Mouse (Mus musculus): ENCODE measurements around the gene Ppp1r1b.
"Not testable (repeated sequence)": the region's sequence is repeated elsewhere in the genome, so short reads cannot be mapped to it uniquely, and the experiment has no call there.

Gene Ppp1r1b

DNA sequence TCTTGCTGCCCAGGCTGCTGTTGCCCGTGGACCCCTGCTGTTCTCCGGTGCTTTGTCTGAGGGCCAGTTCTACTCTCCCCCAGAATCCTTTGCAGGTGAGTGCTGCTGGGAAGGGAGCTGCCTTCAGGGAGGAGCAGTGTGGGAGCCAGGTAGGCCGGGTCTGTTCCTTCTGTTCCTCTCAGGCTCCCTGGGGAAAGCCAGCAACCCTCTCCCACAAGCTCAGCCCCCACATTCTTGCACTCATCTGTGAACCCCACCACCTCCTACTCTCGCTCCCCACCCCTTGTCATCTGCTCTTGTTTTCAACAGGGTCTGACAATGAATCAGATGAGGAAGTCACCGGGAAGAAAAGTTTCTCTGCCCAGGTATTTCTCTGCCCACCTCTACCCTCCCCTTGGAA lies 28.6 kb downstream of the Ppp1r1b start:
- DNase-seq = no peak

DNA sequence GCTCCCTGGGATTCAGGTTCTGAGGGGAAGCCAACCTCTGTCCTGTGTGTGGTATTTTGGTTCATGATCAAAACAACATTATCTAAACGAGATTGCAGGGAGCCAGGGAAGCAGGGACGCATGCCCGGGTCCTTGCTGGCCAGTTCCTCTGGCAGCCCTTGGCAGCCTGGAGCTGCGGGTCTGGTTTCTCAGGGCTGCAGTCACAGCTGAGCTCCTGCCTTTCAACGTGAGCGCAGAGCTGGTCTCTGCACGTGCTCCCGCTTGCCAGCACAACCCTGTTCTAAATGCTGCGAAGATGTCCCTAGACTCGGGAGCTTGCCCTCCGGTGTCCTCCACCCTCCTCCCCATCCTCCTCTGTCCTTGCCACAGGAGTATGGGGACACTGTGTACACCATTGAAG lies 29.6 kb downstream of the Ppp1r1b start:
- no peak for DNase-seq

DNA sequence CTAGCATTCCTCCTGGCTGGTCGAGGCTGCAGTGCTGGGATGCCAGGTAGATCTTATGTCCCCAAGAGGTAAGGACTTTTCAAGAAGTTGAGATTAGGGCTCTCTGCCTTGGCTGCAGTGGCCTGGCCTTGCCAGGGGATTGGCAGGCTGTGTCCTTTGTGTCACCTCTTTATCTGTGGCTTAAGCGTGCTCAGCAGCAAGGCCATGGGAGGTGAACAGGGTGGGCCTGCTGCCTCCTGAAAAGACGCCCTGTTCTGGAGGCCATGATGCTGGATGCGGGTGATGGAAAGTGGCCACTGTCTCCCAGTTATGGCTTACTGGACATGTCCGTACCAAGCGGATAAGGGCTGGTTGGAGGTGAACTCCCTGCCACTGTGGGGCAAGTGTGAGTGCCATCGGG lies 31.2 kb downstream of the Ppp1r1b start:
- no peak for DNase-seq

DNA sequence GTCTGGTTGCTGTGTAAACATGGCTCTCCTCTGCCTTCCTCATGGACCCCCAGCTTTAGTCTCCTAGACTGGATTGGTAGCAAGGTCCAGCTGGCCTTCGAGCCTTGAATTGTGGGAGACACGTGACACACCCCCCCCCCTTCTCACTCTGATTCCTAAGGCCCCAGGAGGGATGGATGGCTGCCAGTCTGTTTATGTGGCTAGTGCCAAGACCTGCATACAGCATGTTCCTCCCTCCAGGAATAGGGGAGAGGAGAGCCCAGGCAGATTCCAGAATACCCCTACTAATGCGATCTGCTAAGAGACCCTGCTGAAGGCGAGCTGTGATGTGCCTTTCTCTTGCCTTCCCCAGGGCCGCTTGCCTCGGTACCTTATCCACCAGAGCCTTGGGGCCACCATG lies 31.9 kb downstream of the Ppp1r1b start:
- DNase-seq = peak; percentile 76

DNA sequence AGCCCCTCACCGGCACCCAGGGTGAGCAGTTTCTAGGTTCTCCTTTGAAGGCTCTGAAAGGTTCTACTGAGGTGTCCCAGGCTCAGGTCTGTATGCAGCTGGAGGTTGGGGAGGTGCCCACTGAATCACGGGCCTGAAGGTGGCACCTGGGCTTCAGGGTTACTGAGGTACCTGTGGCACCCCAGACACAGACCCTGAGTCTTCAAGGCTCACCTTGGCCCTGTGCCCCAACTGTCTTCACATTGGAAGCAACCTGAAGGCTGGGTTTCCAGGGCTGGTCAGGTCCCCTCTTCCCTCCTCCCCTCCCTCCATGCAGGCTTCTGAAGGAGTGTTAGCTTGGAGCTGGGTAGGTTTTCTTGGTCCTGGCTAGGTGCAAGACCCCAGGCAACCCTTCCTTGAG lies 33.4 kb downstream of the Ppp1r1b start:
- DNase-seq = no peak

DNA sequence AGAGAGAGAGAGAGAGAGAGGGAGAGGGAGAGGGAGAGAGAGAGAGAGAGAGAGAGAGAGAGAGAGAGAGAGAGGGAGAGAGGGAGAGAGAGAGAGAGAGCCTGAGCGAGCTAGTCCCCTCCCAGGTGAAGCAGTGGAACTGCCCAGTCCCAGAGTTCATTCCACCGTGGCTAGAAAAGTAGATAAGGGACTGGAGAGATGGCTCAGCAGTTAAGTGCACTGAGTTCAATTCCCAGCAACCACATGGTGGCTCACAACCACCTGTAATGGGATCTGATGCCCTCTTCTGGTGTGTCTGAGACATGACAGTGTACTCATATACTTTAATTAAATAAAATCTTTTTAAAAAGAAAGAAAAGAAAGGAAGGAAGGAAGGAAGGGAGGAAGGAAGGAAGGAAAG lies 34.2 kb downstream of the Ppp1r1b start:
- DNase-seq = not testable (repeated sequence)

DNA sequence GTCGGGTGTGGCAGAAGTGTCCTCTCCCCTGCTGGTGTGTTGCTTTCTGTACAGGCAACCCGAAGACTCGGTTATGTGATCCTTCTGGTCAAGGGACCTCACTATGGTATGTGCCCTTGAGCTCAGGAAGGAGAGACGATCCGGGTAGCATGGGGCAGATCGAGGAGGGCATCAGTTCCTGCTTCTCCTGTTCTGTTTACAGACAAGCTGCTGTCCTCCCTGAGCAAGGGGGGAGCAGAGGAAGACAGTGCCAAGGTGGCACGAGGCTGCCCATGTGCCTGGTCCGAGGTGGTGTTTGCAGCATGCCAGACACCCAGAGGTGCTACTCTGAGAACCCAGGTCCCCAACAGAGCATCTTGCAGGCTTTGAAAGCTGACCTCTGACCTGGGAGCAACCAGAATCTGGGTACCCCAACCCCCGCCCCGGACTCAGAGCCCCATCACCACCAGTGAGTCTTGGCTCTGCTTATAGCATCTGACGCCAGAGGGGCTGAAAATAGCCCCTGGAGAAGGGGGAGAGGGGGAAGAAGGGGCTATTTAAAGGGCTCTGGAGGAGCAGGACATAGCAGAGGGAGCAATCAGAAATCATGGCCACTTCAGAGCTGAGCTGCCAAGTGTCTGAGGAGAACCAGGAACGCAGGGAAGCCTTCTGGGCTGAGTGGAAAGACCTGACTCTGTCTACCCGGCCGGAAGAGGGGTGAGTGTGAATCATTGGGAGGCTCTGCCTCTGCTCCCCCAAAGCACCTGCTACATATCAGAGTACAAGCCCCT lies 35.2 kb downstream of the Ppp1r1b start, which contains the start of gene Tcap:
TSS of gene Tcap (plus strand) at position 551 of the 770 bp plus-strand sequence.
- peak; percentile 87 for DNase-seq

DNA sequence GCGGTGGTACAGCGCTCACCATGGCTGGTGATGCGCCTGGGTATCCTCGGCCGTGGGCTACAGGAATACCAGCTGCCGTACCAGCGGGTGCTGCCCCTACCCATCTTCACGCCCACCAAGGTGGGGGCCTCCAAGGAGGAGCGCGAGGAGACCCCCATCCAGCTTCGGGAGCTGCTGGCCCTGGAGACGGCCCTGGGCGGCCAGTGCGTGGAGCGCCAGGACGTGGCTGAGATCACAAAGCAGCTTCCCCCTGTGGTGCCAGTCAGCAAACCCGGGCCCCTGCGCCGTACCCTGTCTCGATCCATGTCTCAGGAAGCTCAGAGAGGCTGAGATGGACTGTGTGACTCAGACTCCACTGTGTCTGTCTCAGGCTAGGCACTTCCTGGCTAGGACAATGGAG lies 36.0 kb downstream of the Ppp1r1b start:
- no peak for DNase-seq

DNA sequence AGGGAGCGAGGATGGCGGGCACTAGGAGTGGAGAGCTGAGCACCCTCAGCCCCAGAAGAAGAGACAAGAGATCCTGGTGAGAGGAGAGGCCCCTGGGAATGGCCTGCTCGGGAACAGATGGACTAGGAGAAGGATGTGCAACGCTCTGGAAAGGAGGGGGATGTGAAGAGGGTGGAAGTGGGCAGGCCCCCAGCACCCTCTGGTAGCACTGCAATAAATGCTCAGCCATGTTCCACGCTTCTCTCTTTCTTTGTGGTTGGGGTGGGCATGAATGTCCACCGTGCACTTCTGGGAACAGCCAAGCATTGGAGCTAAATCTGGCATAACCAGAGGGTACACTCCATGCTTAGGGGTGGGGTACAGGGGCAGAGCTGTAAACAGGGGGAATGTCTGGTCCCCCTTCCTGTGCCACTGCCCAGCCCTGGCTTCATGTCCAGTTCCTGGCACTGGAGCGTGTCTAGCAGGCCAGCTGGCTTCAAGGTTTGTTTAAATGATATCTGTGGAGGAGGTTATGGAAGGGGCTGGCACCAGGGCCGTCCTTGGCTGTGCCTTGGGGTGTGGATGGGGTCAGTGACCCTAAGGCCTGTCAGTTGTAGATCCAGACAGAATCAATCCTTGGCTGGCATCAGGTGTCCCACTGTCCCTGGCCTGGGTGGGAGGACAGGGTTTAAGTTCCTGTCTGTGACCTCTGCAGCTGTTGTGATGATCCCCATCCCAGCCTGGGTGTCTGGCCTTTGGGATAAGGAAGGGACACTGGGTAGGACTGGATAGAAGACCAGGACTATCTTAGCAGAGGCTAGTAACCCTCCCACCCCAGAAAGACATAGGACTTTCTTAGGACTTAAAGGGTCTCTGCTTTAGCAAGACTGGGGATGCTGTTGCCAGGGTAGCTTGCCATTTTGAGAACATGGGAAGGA lies 36.8 kb downstream of the Ppp1r1b start:
- DNase-seq = peak; percentile 65

DNA sequence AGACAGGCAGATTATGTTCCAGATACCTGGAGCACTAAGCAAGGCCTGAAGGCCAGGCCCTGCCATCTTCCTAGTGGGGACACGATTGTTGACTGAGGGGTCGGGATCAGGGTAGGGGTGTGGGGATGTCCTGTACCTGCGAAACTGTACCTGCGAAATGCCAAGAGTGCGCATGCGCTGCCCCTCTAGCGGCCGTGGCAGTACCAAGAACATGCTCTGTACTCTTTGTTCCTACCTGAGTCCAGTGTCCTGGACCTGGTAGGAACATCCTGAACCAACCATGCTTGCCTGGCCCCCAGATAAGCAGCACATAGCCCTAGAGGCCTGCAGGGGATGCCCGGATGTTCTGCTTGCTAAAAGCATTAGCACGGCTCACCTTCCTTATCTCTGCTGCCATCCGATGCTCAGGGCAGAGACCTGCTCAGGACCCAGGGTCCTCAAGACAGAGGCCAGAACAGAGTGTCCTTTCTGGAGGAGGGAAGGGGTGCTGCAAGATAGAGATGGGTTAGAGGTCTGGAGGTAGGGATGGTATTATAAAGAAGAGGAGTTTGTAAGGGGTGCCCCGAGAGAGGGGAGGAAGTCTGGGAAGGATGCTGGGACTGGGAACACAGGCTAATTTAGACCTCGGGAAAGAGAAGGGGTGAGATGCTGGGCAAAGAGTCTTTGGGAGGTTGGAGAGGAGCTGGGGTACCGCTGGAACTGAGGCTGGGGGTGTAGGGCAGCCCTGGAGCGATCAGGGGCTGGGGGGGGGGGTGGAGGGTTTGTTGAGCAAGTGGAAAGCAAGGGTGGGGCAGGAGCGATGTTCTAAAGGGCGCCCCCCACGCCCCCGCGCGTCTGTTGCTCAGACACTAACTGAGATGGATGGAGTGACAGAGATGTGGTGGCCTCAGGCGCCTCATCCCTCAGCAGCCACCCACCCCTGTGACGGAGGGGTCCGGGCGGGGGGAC lies 37.7 kb downstream of the Ppp1r1b start, which contains the start of gene Pnmt:
TSS of gene Pnmt (plus strand) at position 813 of the 948 bp plus-strand sequence.
- peak; percentile 21 for DNase-seq

DNA sequence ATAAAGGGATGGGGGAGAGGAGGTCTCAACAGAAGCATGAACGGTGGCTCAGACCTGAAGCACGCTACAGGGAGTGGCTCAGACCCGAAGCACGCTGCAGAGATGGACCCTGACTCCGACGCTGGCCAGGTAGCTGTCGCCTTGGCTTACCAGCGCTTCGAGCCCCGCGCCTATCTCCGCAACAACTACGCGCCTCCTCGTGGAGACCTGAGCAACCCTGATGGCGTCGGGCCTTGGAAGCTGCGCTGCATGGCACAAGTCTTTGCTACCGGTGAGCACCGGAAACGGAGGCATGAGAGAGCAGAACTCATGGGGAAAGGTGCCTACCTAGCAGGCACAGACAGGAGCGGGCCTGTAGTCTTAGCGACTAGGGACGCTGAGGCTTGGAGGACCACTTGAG lies 38.4 kb downstream of the Ppp1r1b start:
- DNase-seq = peak; percentile 17

DNA sequence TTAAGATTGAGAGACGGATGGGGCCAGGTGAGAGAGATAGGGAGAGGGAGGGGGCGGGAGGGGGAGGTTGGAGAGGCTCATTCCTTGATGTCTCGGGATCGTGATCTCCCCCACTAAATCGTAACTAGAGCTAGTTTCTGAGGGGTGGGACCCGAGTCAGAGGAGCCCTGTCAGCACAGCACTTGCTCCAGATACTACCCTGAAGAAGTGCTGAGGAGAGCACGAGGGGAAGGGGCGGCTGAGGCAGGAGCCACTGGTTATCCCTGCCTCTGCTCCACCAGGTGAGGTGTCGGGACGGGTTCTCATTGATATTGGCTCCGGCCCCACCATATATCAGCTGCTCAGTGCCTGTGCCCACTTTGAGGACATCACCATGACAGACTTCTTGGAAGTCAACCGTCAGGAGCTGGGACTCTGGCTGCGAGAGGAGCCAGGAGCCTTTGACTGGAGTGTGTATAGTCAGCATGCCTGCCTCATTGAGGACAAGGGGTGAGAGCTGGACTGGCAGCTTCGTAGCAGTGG lies 38.9 kb downstream of the Ppp1r1b start:
- peak; percentile 30 for DNase-seq

DNA sequence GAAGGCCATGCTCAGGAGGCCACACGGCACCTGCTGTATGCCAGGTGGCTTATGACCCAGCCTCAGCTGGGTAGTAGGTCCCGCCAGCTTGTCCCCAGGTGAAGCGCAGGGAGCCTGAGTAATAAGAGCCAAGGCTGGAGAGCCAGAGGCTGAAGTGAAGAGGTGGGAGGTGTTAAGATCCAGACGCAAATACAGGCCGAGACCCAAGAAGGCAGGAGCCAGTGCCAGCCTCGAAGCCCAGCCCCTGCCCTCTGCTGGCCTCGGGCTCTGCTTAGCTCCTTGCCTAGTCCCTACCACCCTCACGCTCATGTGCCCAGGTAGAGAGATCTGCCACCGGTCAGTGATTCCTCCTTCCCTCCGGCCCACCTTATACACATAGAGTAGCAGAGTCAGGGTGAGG lies 40.1 kb downstream of the Ppp1r1b start:
- peak; percentile 16 for DNase-seq

DNA sequence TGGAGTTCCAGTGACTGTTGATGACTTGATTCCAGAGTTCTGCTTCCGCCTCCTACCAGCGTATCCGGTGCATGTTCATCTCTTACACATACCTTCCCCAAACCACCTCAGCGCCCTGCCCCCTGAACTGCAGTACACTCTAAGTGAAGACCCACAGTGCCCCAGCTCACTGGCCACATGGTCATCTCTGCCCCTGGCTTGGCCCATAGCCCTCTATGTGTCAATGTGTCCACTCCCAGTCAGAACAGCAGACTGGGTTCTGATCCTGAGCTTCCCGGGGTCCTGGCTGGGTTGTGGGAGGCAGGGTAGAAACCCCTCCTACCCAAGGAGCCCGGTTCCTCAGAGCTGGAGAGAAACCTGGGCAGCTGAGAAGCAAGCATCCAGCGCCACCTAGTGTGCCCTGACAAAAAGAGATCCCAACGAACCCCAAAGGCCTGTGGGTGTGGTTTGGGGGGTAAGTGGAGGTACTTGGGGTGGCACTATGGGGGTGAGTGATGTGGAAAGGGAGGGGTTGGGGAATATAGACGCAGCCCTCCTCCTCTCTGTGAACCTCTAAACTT lies 41.1 kb downstream of the Ppp1r1b start:
- DNase-seq = peak; percentile 71

DNA sequence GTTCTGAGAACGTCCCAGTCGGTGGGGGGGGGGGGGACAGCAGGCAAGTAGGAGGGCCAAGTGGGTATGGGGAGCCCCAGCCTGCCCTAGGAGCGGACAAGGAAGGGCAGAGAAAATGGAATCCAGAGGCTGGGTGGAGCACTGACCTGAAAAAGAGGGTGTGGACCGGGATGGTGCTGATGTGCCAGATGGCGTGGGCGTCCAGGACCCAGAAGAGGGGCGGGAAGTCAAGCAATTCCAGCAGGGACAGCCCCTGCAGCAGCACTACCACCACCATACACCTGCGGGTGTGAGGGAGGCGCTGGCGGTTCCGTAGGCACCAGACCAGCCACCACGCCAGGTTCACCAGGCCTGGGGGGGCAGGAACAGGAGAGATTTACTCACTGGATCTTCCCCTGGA lies 41.9 kb downstream of the Ppp1r1b start:
- peak; percentile 33 for DNase-seq

DNA sequence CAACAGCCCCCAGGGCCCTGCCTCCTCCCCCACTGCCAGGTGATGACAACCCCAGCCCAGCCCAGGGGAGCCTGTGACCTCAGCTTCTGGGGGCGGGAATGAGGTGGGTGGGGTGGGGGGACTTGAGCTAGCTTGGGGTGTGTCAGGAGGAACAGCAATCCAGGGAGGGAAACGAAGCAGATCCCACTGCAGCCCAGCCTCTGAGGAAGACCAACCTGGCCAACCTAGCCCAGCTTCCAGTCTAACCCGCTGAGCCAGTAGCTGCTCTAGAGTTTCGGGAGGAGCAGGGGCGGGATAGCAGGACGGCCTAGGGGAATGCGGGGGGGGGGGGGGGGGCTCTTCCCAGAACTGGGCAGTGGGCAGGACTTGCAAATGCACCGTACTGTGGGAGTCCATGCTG lies 43.8 kb downstream of the Ppp1r1b start:
- DNase-seq = no peak

DNA sequence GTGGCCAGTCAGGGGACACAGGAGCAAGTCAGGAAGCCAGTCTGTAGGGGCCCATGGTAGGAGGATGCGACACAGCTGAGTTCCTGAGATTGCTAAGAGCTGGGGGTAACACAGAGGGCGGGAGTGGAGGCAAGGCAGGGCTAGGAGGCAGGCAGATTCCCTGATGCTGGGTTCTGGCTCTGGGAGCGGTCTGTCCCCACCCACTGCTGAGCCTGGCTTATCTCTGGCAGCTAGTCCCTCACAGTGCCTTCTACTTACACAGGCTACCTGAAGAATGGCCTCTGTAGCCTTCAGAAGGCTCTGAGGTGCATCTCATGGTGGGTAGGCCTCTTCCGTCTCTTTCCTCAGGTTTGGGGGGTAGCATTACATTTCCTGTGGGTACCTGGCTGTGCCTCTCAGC lies 44.4 kb downstream of the Ppp1r1b start:
- peak; percentile 12 for DNase-seq

DNA sequence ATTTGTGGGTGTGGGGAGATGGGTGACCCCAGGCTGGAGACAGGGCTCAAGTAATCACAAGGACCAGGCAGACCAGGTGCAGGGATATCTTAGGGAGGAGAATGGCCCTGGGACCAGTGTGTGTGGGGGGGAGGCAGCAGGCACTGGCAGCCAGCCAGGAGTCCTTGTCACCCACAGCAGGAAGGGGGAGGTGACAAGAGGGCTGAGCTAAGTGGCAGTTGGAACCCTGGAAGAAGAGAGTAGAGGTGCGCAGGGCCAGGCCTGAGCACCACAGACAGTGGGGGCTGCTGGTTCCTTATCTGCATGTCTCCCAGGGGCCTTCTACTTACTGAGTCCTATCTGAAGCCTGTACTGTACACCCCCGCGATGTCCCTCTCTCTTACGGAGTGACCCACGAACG lies 45.1 kb downstream of the Ppp1r1b start:
- DNase-seq = peak; percentile 24

DNA sequence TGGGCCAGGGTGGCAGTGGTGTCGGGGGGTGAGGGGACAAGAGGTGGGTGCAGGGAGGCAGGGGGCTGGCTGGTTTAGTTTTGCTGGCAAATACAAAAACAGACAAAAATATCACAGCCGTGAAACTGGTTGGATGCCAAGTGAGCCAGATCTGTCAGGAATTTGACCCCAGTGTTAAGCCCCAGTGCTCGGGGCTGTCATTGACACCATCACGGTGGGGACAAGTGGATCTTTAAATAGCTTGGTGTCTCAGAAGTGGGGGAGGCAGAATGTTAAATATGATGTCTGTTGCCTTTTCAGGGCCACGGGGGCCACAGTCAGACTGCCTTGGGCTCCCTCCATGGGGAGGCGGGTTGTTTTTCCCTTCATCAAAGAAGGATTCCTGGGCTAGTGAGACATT lies 46.1 kb downstream of the Ppp1r1b start:
- DNase-seq = peak; percentile 24

DNA sequence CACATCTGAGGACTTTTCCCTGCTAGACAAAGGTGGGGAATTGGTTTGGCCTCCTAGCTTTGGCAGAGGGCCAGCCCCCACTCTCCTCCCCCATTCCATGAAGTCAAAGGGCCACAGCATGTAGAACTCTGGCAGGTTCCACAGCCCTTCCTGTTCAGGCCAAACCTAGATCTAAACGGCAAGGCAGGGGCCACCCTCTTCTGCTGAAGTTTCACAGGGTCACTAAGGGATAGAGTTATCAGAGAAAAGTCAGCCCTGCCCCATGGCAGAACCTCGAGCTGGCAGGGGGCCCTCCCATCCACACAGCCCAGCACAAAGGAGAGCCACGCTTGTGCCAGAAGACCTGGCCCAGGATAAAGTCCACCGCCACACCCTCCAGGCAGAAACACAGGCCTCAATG lies 46.8 kb downstream of the Ppp1r1b start:
- DNase-seq = peak; percentile 24

DNA sequence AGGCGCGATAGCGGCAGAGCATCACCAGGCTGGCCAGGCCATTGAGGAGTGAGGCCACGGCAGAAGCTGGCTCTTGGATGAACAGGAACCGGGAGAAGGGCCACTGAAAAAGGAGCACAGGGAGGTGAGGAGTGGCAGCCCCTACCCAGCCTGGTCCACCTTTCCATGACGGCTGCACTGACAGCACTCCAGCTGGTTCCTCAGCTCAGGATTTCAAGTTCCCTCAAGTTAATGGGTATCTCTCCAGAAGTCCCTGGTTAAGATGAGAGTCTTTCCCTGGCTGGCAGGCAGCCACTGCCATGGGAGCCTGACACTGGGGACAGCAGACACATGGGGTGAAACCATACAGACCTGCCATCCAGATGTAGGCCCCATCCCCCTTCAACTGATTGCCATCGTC lies 49.7 kb downstream of the Ppp1r1b start:
- peak; percentile 51 for DNase-seq

DNA sequence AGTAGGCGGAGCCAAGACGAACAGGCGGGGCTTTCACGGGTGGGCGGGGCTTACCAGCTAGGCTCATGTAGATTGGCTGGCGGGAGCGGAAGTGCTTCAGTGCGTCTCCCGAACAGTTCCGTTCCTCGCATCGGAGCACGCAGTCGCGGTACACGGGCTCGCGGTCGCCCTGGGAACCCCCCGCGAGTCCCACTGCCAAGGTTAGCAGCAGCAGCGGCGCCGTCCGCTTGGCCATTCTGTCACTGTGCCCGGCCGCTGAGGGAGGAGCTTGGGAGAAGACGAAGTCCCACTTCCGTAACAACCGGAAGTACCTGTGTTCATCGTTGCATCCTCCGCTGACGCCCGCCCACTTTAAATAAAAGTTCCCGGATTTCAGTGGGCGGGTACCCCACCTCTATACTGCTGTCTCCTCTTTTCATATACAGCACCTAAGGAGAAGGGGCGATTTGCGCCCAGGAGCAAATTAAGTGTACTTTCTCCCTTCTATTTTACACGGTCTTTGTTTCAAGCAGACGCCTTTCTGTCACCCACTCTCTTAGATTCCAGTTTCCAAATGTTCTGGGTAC lies 52.0 kb downstream of the Ppp1r1b start, which contains the start of gene Pgap3:
TSS of gene Pgap3 (minus strand) at position 330 of the 566 bp plus-strand sequence.
- peak; percentile 92 for DNase-seq

All from cerebellum, adult 9-11 months (tissue).